Mouse (Mus musculus) embryonic facial prominence, embryonic 10.5 days (tissue): ENCODE results near the gene Ppp2r1b. TPM values are rescaled to one million over a fixed set of nuclear protein-coding genes. Genes with fewer than 3 reads are reported as not detected.
A peak's percentile ranks its signal among the peaks of the same experiment; 100 is the strongest.

ENCODE experiments used
- DNase-seq: peaks from one replicate; pipeline ENCODE4 v3.0.0-alpha.2; 2017; ENCODE audit warnings: low spot score
- H3K27ac ChIP-seq: fragments of 300-500 bp; sonication (generic); replicated peaks from 2 replicates; pipeline ENCODE4 v1.5.1; 2016; ENCODE audit warnings: mild to moderate bottlenecking
- H3K27me3 ChIP-seq: fragments of 300-500 bp; sonication (generic); replicated peaks from 2 replicates; pipeline ENCODE4 v1.6.1; 2016; ENCODE audit warnings: low read depth, mild to moderate bottlenecking; ENCODE audit not compliant: poor library complexity, severe bottlenecking
- H3K36me3 ChIP-seq: fragments of 300-500 bp; sonication (generic); replicated peaks from 2 replicates; pipeline ENCODE4 v1.6.1; 2016; ENCODE audit warnings: mild to moderate bottlenecking, moderate library complexity
- H3K4me1 ChIP-seq: fragments of 300-500 bp; sonication (generic); 2 replicates; pipeline ENCODE4 v1.6.1; 2016
- H3K4me3 ChIP-seq: fragments of 300-500 bp; sonication (generic); 2 replicates; pipeline ENCODE4 v1.5.1; 2016; ENCODE audit warnings: mild to moderate bottlenecking, moderate library complexity
- H3K9me3 ChIP-seq: fragments of 300-500 bp; sonication (generic); 2 replicates; pipeline ENCODE4 v1.6.1; 2016; ENCODE audit warnings: mild to moderate bottlenecking
- WGBS: fragments of 180-500 bp; shearing (Covaris S2); methylation state at CpG from one replicate; pipeline ENCODE4 v1.1.7; 2016; 5-methylcytosine and 5-hydroxymethylcytosine counted together
- polyA plus RNA-seq: library from polyadenylated mRNA; unstranded; fragments of >200 nt; fragmentation: Nextera tagmentation; extraction: Ambion mirVana; gene quantifications from 2 replicates; pipeline ENCODE4 v1.2.1, GENCODE M21; 2016

The Ppp2r1b gene
- polyA plus RNA-seq, 1 experiment from 2014 or later: 162 TPM

GRCm38 (mm10) chr9:50847133-50847532, 2.0 kb downstream of the Ppp2r1b start:
- peaks cover 21% of the 10 kb centered on the region for H3K36me3 ChIP-seq
- no peaks in the 10 kb centered on the region for H3K9me3 ChIP-seq
- no peaks in the 10 kb centered on the region for H3K27me3 ChIP-seq
- H3K27ac ChIP-seq: no peak overlapping the region
- H3K4me3 ChIP-seq: no peak overlapping the region
- DNase-seq: no peak
- 91% methylated on average over 6 of the region's 6 CpGs for WGBS
- peaks cover 10% of the 10 kb centered on the region for H3K4me1 ChIP-seq

- Histone ChIP-seq H3K9me3 (no peaks in the 10 kb centered on the region), H3K27ac (no peak overlapping the region), H3K4me1 (peaks cover 15% of the 10 kb centered on the region), H3K36me3 (peaks cover 18% of the 10 kb centered on the region), H3K4me3 (no peak overlapping the region), H3K27me3 (no peaks in the 10 kb centered on the region)
- 69% methylated on average over 12 of the region's 12 CpGs for WGBS
- no peak for DNase-seq
Measured at GRCm38 (mm10) chr9:50847606-50848368, 2.7 kb downstream of the Ppp2r1b start.

- no peaks in the 10 kb centered on the region for H3K27me3 ChIP-seq
- H3K27ac ChIP-seq: no peak overlapping the region
- peaks cover 19% of the 10 kb centered on the region for H3K4me1 ChIP-seq
- 56% methylated on average over 5 of the region's 5 CpGs for WGBS
- H3K36me3 ChIP-seq: peaks cover 9% of the 10 kb centered on the region
- no peak for DNase-seq
- no peak overlapping the region for H3K4me3 ChIP-seq
- H3K9me3 ChIP-seq: no peaks in the 10 kb centered on the region
Measured at GRCm38 (mm10) chr9:50848821-50849220, 3.7 kb downstream of the Ppp2r1b start.

GRCm38 (mm10) chr9:50849249-50849648, 4.1 kb downstream of the Ppp2r1b start:
- no peaks in the 10 kb centered on the region for H3K27me3 ChIP-seq

GRCm38 (mm10) chr9:50849755-50850154, 4.7 kb downstream of the Ppp2r1b start:
- H3K9me3 ChIP-seq: no peaks in the 10 kb centered on the region
- no peaks in the 10 kb centered on the region for H3K27me3 ChIP-seq
- H3K4me3 ChIP-seq: no peak overlapping the region
- DNase-seq: no peak
- WGBS: 79% methylated on average over 9 of the region's 9 CpGs
- H3K36me3 ChIP-seq: no peaks in the 10 kb centered on the region; the same call in 1 of the 2 replicates
- H3K27ac ChIP-seq: no peak overlapping the region
- peaks cover 28% of the 10 kb centered on the region for H3K4me1 ChIP-seq

More at GRCm38 (mm10) chr9:50849249-50849648, 4.1 kb downstream of the Ppp2r1b start:
- Histone ChIP-seq H3K36me3 (peaks cover 5% of the 10 kb centered on the region), H3K4me3 (no peak overlapping the region), H3K27ac (no peak overlapping the region), H3K9me3 (no peaks in the 10 kb centered on the region), H3K4me1 (peaks cover 23% of the 10 kb centered on the region)
- WGBS: 25% methylated on average over 8 of the region's 8 CpGs
- peak; percentile 89 for DNase-seq

- 16% methylated on average over 11 of the region's 11 CpGs for WGBS
- H3K4me1 ChIP-seq: peaks cover 28% of the 10 kb centered on the region
- DNase-seq: peak; percentile 15
Measured at GRCm38 (mm10) chr9:50850271-50850670, 5.2 kb downstream of the Ppp2r1b start.

GRCm38 (mm10) chr9:50850713-50851112, 5.6 kb downstream of the Ppp2r1b start:
- WGBS: 53% methylated on average over 8 of the region's 8 CpGs
- no peak overlapping the region for H3K4me3 ChIP-seq
- DNase-seq: no peak
- no peaks in the 10 kb centered on the region for H3K27me3 ChIP-seq
- no peak overlapping the region for H3K27ac ChIP-seq
- peaks cover 28% of the 10 kb centered on the region for H3K4me1 ChIP-seq
- H3K9me3 ChIP-seq: no peaks in the 10 kb centered on the region
- no peaks in the 10 kb centered on the region for H3K36me3 ChIP-seq

More at GRCm38 (mm10) chr9:50850271-50850670, 5.2 kb downstream of the Ppp2r1b start:
- no peaks in the 10 kb centered on the region for H3K27me3 ChIP-seq
- H3K27ac ChIP-seq: no peak overlapping the region
- H3K9me3 ChIP-seq: no peaks in the 10 kb centered on the region
- H3K4me3 ChIP-seq: 0 out of 2 replicates have a peak overlapping the region, but pooled peaks have one; percentile 8
- H3K36me3 ChIP-seq: no peaks in the 10 kb centered on the region; the same call in 1 of the 2 replicates

GRCm38 (mm10) chr9:50852634-50853349, 7.7 kb downstream of the Ppp2r1b start:
- Histone ChIP-seq H3K36me3 (no peaks in the 10 kb centered on the region), H3K4me1 (peaks cover 37% of the 10 kb centered on the region), H3K9me3 (no peaks in the 10 kb centered on the region), H3K27me3 (no peaks in the 10 kb centered on the region), H3K4me3 (no peak overlapping the region), H3K27ac (0 out of 2 replicates have a peak overlapping the region, but pooled peaks have one; percentile 40)
- WGBS: 82% methylated on average over 17 of the region's 17 CpGs
- DNase-seq: peak; percentile 10

- peak overlapping the region; percentile 40 for H3K27ac ChIP-seq
- H3K4me1 ChIP-seq: peaks cover 42% of the 10 kb centered on the region
Measured at GRCm38 (mm10) chr9:50854376-50854775, 9.3 kb downstream of the Ppp2r1b start.

GRCm38 (mm10) chr9:50855133-50855766, 10.1 kb downstream of the Ppp2r1b start:
- H3K4me1 ChIP-seq: peaks cover 39% of the 10 kb centered on the region
- H3K27ac ChIP-seq: no peak overlapping the region
- no peak for DNase-seq
- H3K36me3 ChIP-seq: peaks cover 17% of the 10 kb centered on the region
- 89% methylated on average over 5 of the region's 5 CpGs for WGBS
- H3K4me3 ChIP-seq: no peak overlapping the region
- no peaks in the 10 kb centered on the region for H3K27me3 ChIP-seq
- no peaks in the 10 kb centered on the region for H3K9me3 ChIP-seq

More at GRCm38 (mm10) chr9:50854376-50854775, 9.3 kb downstream of the Ppp2r1b start:
- WGBS: 79% methylated on average over 8 of the region's 8 CpGs
- Histone ChIP-seq H3K27me3 (no peaks in the 10 kb centered on the region), H3K36me3 (peaks cover 8% of the 10 kb centered on the region), H3K4me3 (no peak overlapping the region), H3K9me3 (no peaks in the 10 kb centered on the region)
- DNase-seq: no peak

GRCm38 (mm10) chr9:50855780-50856179, 10.7 kb downstream of the Ppp2r1b start:
- 67% methylated on average over 5 of the region's 5 CpGs for WGBS
- Histone ChIP-seq H3K27ac (peak overlapping the region; percentile 94), H3K9me3 (no peaks in the 10 kb centered on the region), H3K4me1 (peaks cover 34% of the 10 kb centered on the region), H3K36me3 (peaks cover 22% of the 10 kb centered on the region), H3K27me3 (no peaks in the 10 kb centered on the region), H3K4me3 (peak overlapping the region; percentile 98)
- DNase-seq: no peak

GRCm38 (mm10) chr9:50856341-50857081, 11.4 kb downstream of the Ppp2r1b start:
- H3K4me3 ChIP-seq: peak overlapping the region; percentile 98
- WGBS: 1% methylated on average over 45 of the region's 45 CpGs
- H3K27me3 ChIP-seq: no peaks in the 10 kb centered on the region
- DNase-seq: peak; percentile 97
- H3K4me1 ChIP-seq: peaks cover 34% of the 10 kb centered on the region
- H3K9me3 ChIP-seq: no peaks in the 10 kb centered on the region
- H3K27ac ChIP-seq: peak overlapping the region; percentile 94
- H3K36me3 ChIP-seq: peaks cover 30% of the 10 kb centered on the region
